Mouse (Mus musculus): ENCODE results near the gene Sprr2i. TPM values are rescaled to one million over a fixed set of nuclear protein-coding genes. Genes with fewer than 3 reads are reported as not detected.

Sprr2i gene
- polyA plus RNA-seq, 1 experiment from 2014 or later = not detected

Other genes starting within 250 kb of the Sprr2i start
- not detected in 2 replicates for gene Sprr2a1, start 192.2 kb upstream of the Sprr2i start, polyA plus RNA-seq (2016; fragmentation: Nextera tagmentation; extraction: Ambion mirVana)
- gene Sprr2a2, start 192.1 kb upstream of the Sprr2i start, polyA plus RNA-seq (2016; fragmentation: Nextera tagmentation; extraction: Ambion mirVana) = not detected in 2 replicates
- gene Sprr2a3, start 122.6 kb upstream of the Sprr2i start, polyA plus RNA-seq (2016; fragmentation: Nextera tagmentation; extraction: Ambion mirVana) = not detected in 2 replicates
- gene Sprr2b, start 91.4 kb upstream of the Sprr2i start, polyA plus RNA-seq (2016; fragmentation: Nextera tagmentation; extraction: Ambion mirVana) = not detected in 2 replicates
- gene Sprr2d, start 68.9 kb upstream of the Sprr2i start, polyA plus RNA-seq (2016; fragmentation: Nextera tagmentation; extraction: Ambion mirVana) = not detected in 2 replicates
- not detected in 2 replicates for gene Sprr2e, start 55.8 kb upstream of the Sprr2i start, polyA plus RNA-seq (2016; fragmentation: Nextera tagmentation; extraction: Ambion mirVana)
- gene Sprr2f, start 42.8 kb upstream of the Sprr2i start, polyA plus RNA-seq (2016; fragmentation: Nextera tagmentation; extraction: Ambion mirVana) = not detected in 2 replicates
- gene Sprr2h, start 22.3 kb upstream of the Sprr2i start, polyA plus RNA-seq (2016; fragmentation: Nextera tagmentation; extraction: Ambion mirVana) = not detected in 2 replicates
- gene Sprr2j-ps, start 10.1 kb downstream of the Sprr2i start, polyA plus RNA-seq (2016; fragmentation: Nextera tagmentation; extraction: Ambion mirVana) = not detected in 2 replicates
- 6.6 and 9.2 TPM in 2 replicates for gene Gm9774, start 21.4 kb downstream of the Sprr2i start, polyA plus RNA-seq (2016; fragmentation: Nextera tagmentation; extraction: Ambion mirVana)
- gene Sprr2k, start 24.6 kb downstream of the Sprr2i start, polyA plus RNA-seq (2016; fragmentation: Nextera tagmentation; extraction: Ambion mirVana) = not detected in 2 replicates
- not detected in 2 replicates for gene Sprr1b, start 30.8 kb downstream of the Sprr2i start, polyA plus RNA-seq (2016; fragmentation: Nextera tagmentation; extraction: Ambion mirVana)
- not detected in 2 replicates for gene Sprr3, start 50.7 kb downstream of the Sprr2i start, polyA plus RNA-seq (2016; fragmentation: Nextera tagmentation; extraction: Ambion mirVana)
- gene Sprr1a, start 77.9 kb downstream of the Sprr2i start, polyA plus RNA-seq (2016; fragmentation: Nextera tagmentation; extraction: Ambion mirVana) = not detected in 2 replicates
- gene Sprr4, start 92.5 kb downstream of the Sprr2i start, polyA plus RNA-seq (2016; fragmentation: Nextera tagmentation; extraction: Ambion mirVana) = not detected in 2 replicates
- gene 2310046K23Rik, start 126.5 kb downstream of the Sprr2i start, polyA plus RNA-seq (2016; fragmentation: Nextera tagmentation; extraction: Ambion mirVana) = not detected in 2 replicates
- not detected in 2 replicates for gene Ivl, start 165.7 kb downstream of the Sprr2i start, polyA plus RNA-seq (2016; fragmentation: Nextera tagmentation; extraction: Ambion mirVana)
- gene Smcp, start 181.0 kb downstream of the Sprr2i start, polyA plus RNA-seq (2016; fragmentation: Nextera tagmentation; extraction: Ambion mirVana) = not detected in 2 replicates
- not detected in 2 replicates for gene 2210017I01Rik, start 199.5 kb downstream of the Sprr2i start, polyA plus RNA-seq (2016; fragmentation: Nextera tagmentation; extraction: Ambion mirVana)
- not detected in 2 replicates for gene Lce6a, start 213.7 kb downstream of the Sprr2i start, polyA plus RNA-seq (2016; fragmentation: Nextera tagmentation; extraction: Ambion mirVana)
- not detected in 2 replicates for gene Lce1a1, start 240.3 kb downstream of the Sprr2i start, polyA plus RNA-seq (2016; fragmentation: Nextera tagmentation; extraction: Ambion mirVana)
- not detected in 2 replicates for gene Lce1b, start 248.9 kb downstream of the Sprr2i start, polyA plus RNA-seq (2016; fragmentation: Nextera tagmentation; extraction: Ambion mirVana)

All from midbrain, embryonic 12.5 days (tissue).